Mouse (Mus musculus) adrenal gland, adult (tissue): ENCODE measurements around the gene AL731706.1.

Experiments
- DNase-seq, 2 experiments: peaks; one replicate each; pipeline ENCODE4 v3.0.0; 2022 to 2023; ENCODE audit warnings: low spot score in 1 of 2; ENCODE audit not compliant: inconsistent age in 2 of 2

The AL731706.1 gene

GRCm38 (mm10) chr2:136837994-136838393 lies 53.2 kb downstream of the AL731706.1 start:
- peak in 1 of 2 experiments; percentile 54 for DNase-seq

- DNase-seq, result no peak
Measured at GRCm38 (mm10) chr2:136835882-136836281, 55.3 kb downstream of the AL731706.1 start.

- DNase-seq, result peak in 1 of 2 experiments; percentile 31
Measured at GRCm38 (mm10) chr2:136834715-136835075, 56.5 kb downstream of the AL731706.1 start.

- DNase-seq, result no peak
Measured at GRCm38 (mm10) chr2:136833976-136834714, 57.0 kb downstream of the AL731706.1 start.

- DNase-seq, result peak; percentile 25 to 64
Measured at GRCm38 (mm10) chr2:136832936-136833335, 58.3 kb downstream of the AL731706.1 start.
